Mouse (Mus musculus) frontal cortex, postnatal 36 days (tissue): ENCODE measurements around the gene Obscn.

Experiments
- DNase-seq, 2 experiments: peaks; one replicate each; pipeline ENCODE4 v3.0.0; 2022; ENCODE audit warnings: low spot score in 2 of 2

Gene Obscn

GRCm38 (mm10) chr11:59058025-59058424 lies 78.2 kb downstream of the Obscn start:
- peak in 1 of 2 experiments; percentile 29 for DNase-seq

DNA sequence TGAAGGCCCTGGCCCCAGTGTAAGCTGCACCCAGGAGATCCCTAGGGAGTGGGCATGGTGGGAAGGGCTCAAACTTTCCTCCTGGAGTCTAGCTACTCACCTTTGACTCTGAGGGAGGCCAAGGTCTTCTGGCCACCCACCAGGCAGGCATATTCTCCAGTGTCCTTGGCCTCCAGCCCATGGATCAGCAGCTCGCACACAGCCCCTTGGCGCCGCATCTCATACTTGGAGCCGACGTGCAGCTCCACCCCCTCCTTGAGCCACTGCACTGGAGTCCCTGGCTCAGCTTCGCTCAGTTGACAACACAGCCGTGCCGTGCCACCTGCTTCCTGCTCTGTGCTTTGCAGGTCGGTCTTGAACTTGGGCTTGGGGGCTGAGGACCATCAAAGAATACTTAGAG lies 85.2 kb downstream of the Obscn start:
- DNase-seq: no peak

- DNase-seq: no peak
These were observed 91.4 kb downstream of the Obscn start for GRCm38 (mm10) chr11:59044703-59045330.

GRCm38 (mm10) chr11:59029003-59029402 lies 107.2 kb downstream of the Obscn start:
- DNase-seq: no peak

DNA sequence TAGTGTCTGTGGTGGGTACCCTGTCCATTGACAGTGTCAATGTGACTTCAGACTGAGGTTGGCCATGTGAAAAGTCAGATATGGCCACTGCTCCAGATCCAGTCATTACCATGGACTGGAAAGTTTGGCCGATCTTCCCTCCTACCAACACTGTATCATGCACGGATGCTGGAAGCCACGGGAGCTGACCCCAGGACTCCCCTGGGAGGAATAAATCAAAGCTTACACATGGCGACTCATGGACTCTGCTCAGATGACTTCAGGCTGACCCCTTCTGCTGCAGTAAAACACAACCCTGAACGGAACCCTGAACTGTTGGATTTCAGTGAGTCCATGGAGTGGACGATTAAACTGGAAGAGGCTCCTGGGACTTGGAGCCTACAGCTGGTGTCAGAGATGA lies 109.8 kb downstream of the Obscn start:
- no peak for DNase-seq

DNA sequence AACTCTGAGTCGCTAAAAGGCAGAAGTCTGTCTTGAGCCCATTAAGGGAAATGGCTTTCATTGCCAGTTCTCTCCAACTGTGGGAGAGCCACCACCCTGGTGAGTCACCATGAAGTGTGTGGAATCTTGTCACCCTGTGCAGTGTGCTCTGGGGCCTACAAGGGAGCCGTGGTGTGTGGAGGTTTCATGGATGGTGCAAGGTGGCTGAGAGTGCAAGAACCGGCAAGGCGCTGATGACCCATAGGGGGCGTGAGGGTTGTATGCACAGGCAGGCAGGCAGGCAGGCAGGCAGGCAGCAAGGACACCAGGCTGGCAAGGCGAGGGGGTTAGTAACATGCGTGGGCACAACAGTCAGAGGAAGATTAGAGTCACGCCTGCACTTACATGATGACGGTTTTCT lies 121.2 kb downstream of the Obscn start:
- peak; percentile 51 to 58 for DNase-seq

DNA sequence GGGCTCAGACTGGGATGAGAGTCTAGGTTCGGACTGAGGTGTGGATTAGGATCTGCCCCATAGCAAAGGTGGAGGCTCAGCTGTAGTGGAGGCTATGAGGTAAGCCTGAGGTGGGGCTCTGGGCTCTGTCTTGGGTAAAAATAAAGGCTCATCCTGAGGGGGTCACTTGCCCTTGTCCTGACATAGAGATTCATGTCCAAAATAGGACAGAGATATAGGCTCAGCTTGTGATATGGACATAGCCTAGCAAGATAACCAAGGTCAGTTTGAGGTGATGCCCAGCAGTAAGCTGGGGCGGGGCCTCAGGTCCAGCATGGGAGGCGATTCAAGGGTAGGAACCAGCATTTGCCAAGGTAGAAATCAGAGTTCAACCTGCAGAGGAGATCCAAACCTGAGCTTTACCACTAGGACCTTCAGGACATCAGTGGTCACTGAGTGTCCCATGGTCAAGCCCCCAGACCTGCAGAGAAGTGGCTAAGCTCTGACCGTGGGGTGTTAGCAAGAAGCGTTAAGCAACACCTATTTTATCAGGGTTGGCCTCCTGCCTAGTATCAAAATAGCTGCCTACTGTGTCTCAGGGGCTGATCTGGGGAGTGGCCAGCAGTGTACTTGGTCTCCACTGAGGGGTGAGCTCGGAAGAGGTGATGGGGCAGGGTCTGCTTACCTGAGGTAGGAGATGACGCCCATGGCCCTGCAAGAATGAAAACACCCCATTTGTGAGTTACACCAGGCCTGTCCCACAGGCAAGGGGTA lies 133.7 kb downstream of the Obscn start:
- no peak for DNase-seq

DNA sequence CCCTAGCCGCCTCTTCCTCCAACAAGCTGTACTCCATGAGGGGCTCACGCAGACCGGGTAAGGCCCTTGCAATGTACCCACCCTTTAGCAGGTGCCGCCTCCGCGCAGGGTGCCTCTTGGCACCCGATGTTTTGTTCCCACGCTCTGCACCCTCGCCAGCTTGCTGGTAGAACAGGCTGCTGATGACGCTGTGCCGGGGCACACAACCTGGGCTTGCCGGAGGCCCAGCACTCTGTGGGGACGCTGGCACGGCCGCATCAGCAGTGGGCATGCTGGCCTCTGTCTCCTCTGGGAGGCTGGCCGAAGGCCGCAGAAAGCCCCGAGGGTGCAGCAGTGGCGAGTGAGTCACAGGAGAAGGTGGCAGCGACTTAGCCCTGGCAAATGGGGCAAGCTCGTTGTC lies 135.6 kb downstream of the Obscn start:
- peak in 1 of 2 experiments; percentile 43 for DNase-seq

GRCm38 (mm10) chr11:58999830-59000229 lies 136.4 kb downstream of the Obscn start:
- DNase-seq: no peak

- no peak for DNase-seq
These were observed 137.0 kb downstream of the Obscn start for GRCm38 (mm10) chr11:58999158-58999557.

DNA sequence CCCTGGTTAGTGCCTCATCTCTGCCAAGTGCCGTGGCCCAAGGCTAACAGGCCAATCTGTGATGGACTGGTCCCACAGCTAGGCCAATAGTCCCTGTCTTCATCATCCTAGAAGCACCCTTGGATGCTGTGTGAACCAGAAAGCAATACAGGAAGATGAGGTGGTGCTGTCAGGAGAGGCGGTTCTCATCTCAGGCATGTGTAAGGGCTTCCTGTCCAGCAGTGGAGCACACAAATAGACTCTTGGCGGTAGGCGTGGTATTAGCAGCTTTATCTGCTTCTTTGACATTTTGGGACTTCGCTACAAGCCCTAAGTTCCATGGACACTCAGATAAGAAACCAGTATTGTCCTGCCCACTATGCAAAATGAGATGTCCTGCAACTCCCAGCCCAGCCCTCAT lies 138.7 kb downstream of the Obscn start:
- DNase-seq: no peak

- DNase-seq: no peak
These were observed 140.3 kb downstream of the Obscn start for GRCm38 (mm10) chr11:58995807-58996370.

- no peak for DNase-seq
These were observed 141.0 kb downstream of the Obscn start for GRCm38 (mm10) chr11:58995061-58995806.

DNA sequence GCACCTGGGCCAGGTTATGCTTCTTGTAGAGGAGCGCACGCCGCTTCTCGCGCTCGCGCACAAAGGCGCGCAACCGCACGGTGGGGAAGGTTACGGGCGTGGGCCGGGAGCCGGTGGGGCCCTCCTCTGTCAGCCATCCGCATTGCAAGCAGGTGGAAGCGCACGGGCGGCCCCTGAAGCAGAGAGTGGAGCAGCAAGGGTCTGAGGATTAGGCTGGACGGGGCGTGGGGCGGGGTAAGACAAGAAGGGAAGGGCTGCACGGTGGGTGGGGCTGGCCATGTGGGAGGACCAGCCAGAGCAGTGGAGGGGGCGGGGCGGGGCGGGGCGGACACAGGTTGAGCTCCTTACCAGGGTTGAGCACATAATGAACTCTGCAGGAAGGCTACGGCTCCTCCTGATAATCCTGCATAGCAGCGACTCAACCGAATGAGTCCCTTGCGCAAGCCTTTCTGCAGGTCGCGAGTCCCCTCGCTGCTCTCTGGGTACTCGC lies 141.8 kb downstream of the Obscn start:
- no peak for DNase-seq

GRCm38 (mm10) chr11:58993091-58993670 lies 143.0 kb downstream of the Obscn start:
- no peak for DNase-seq

DNA sequence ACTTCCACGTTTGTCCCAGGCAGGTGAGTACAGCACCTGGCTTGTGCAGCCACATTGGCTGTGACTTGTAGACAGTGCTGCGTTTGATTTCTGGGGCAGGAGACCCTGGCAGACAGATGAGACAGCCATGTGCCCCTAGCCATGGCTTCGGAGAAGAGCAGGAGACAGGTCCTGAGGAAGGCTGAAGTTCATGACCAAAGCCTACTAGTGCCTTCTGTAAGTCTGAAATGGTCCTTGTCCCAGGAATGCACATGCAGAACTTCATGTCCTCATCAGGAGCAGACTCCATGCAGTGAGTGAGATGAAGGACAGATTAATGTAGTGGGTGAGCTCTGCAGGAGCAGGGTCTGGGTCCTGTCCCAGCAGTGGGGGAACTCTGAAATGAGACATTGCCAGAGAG lies 144.3 kb downstream of the Obscn start:
- DNase-seq: no peak

DNA sequence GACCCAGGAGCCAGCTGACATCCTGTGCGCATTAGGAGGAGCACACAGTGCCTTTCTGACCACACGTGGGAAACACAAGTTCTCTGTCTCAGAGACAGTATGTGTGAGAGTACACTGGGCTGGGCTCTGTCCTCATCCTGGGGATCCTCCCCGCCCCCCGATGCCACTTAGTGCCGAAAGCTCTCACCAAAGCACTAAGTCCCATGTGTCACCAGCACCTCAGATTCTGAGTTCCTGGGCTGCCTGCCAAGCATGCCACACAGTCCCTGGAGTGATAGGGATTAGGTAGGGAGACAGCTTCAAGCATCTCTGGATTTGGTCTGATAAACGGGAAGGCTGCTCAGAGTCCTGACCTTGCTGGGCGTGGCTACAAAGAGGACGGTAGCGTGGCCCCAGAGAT lies 145.4 kb downstream of the Obscn start:
- DNase-seq: no peak

GRCm38 (mm10) chr11:58990141-58990540 lies 146.1 kb downstream of the Obscn start:
- DNase-seq: no peak

- DNase-seq: no peak
These were observed 147.0 kb downstream of the Obscn start for GRCm38 (mm10) chr11:58989166-58989565.

DNA sequence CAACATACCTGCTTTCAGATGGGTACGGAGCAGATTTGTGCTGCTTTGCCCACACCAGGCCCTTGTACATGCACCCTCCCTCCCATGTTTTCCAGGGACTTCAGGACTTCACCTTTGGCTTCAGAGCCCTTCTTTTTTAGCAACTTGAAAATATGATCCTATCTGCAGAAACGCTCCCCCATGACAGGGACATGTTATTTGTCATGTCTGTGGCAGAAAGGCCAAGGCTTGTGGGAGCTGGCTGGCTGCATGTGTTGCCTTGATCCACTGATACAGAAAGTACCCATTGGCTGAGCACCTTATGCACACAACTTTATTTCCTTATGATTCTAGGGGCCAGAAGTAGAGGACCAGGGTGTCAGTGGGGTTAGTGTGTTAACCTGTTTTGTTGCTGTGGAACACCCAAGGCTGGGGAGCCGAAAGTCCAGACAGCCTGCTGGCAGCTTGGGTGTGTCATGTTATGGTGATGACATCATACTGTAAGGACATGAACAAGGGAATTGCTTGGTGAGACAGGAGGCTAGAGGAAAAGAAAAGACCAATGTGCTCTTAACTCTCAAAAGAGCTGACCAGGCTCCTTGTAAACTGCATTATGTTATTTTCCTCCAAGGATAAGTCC lies 150.8 kb downstream of the Obscn start:
- DNase-seq: no peak

GRCm38 (mm10) chr11:58984657-58985056 lies 151.5 kb downstream of the Obscn start:
- DNase-seq: no peak
